Mouse (Mus musculus): ENCODE data around the gene Mrpl38. TPM values are rescaled to one million over a fixed set of nuclear protein-coding genes. Genes with fewer than 3 reads are reported as not detected.
"Not testable (repeated sequence)": the region's sequence is repeated elsewhere in the genome, so short reads cannot be mapped to it uniquely, and the experiment has no call there.

The Mrpl38 gene
- total RNA-seq, 2 experiments from 2014 or later: 8.5 to 9.2 TPM

GRCm38 (mm10) chr11:116146294-116146985 is 7.8 kb upstream of the Mrpl38 start:
- ATAC-seq (replicated peaks; ENCODE audit: low FRiP score, poor library complexity, severe bottlenecking): no peak

GRCm38 (mm10) chr11:116145481-116146293 is 7.0 kb upstream of the Mrpl38 start:
- no peak for ATAC-seq (replicated peaks; ENCODE audit: low FRiP score, poor library complexity, severe bottlenecking)

GRCm38 (mm10) chr11:116143468-116143867 is 4.8 kb upstream of the Mrpl38 start:
- peak; percentile 27 for ATAC-seq (replicated peaks; ENCODE audit: low FRiP score, poor library complexity, severe bottlenecking)

- peak; percentile 61 for ATAC-seq (replicated peaks; ENCODE audit: low FRiP score, poor library complexity, severe bottlenecking)
Observed at GRCm38 (mm10) chr11:116142211-116142991, 3.7 kb upstream of the Mrpl38 start.

GRCm38 (mm10) chr11:116138096-116138467 is 586 bp downstream of the Mrpl38 start:
- no peak for ATAC-seq (replicated peaks; ENCODE audit: low FRiP score, poor library complexity, severe bottlenecking)

GRCm38 (mm10) chr11:116134171-116134570 is 4.5 kb downstream of the Mrpl38 start:
- no peak for ATAC-seq (replicated peaks; ENCODE audit: low FRiP score, poor library complexity, severe bottlenecking)

- no peak for ATAC-seq (replicated peaks; ENCODE audit: low FRiP score, poor library complexity, severe bottlenecking)
Observed at GRCm38 (mm10) chr11:116133497-116133896, 5.2 kb downstream of the Mrpl38 start.

GRCm38 (mm10) chr11:116132366-116133333 is 6.0 kb downstream of the Mrpl38 start:
- ATAC-seq (replicated peaks; ENCODE audit: low FRiP score, poor library complexity, severe bottlenecking): no peak

- no peak for ATAC-seq (replicated peaks; ENCODE audit: low FRiP score, poor library complexity, severe bottlenecking)
Observed at GRCm38 (mm10) chr11:116131349-116132170, 7.1 kb downstream of the Mrpl38 start.

- peak; percentile 81 for ATAC-seq (replicated peaks; ENCODE audit: low FRiP score, poor library complexity, severe bottlenecking)
Observed at GRCm38 (mm10) chr11:116130488-116131205, 8.0 kb downstream of the Mrpl38 start, which contains the start of gene Trim65. TSS of gene Trim65 (minus strand) at chr11:116131128.

GRCm38 (mm10) chr11:116129993-116130487 is 8.6 kb downstream of the Mrpl38 start:
- no peak for ATAC-seq (replicated peaks; ENCODE audit: low FRiP score, poor library complexity, severe bottlenecking)

- no peak for ATAC-seq (replicated peaks; ENCODE audit: low FRiP score, poor library complexity, severe bottlenecking)
Observed at GRCm38 (mm10) chr11:116129091-116129790, 9.4 kb downstream of the Mrpl38 start.

- no peak for ATAC-seq (replicated peaks; ENCODE audit: low FRiP score, poor library complexity, severe bottlenecking)
Observed at GRCm38 (mm10) chr11:116127986-116128385, 10.7 kb downstream of the Mrpl38 start.

GRCm38 (mm10) chr11:116127156-116127980 is 11.3 kb downstream of the Mrpl38 start, which contains the start of gene Trim47:
TSS of gene Trim47 (minus strand) at chr11:116127210.
- ATAC-seq (replicated peaks; ENCODE audit: low FRiP score, poor library complexity, severe bottlenecking): peak; percentile 28; the same call in 1 of the 2 replicates

GRCm38 (mm10) chr11:116126261-116126660 is 12.4 kb downstream of the Mrpl38 start:
- no peak for ATAC-seq (replicated peaks; ENCODE audit: low FRiP score, poor library complexity, severe bottlenecking)

- ATAC-seq (replicated peaks; ENCODE audit: low FRiP score, poor library complexity, severe bottlenecking): not testable (repeated sequence)
Observed at GRCm38 (mm10) chr11:116121731-116122245, 16.9 kb downstream of the Mrpl38 start.
